ENCODE assay signal across 8 mouse cellular contexts in genomic region chr2:132515607-132516006, GRCm38 (mm10).
"Had no signal": no experiment of that assay in that cellular context is flagged by ENCODE, and none has a peak within 500 bp of the region (broad histone marks: within the 10 kb centered on the region; RNA-seq: fewer than 3 reads in every experiment).

No protein-coding gene starts in this region.

- H3K27ac ChIP-seq: kidney, postnatal 0 days; limb, embryonic 12.5 days; limb, embryonic 15.5 days; liver, embryonic 14.5 days; macrophage; midbrain, embryonic 13.5 days; stomach, postnatal 0 days had no signal

- DNase-seq: thymus, adult 18-20 months had no signal

- H3K36me3 ChIP-seq: limb, embryonic 12.5 days; limb, embryonic 15.5 days; midbrain, embryonic 13.5 days had no signal

- H3K4me1 ChIP-seq: midbrain, embryonic 13.5 days had no signal

- H3K4me3 ChIP-seq: limb, embryonic 12.5 days; limb, embryonic 15.5 days; midbrain, embryonic 13.5 days had no signal

- H3K27me3 ChIP-seq: limb, embryonic 15.5 days; midbrain, embryonic 13.5 days had no signal
